Mouse (Mus musculus): ENCODE measurements at regions not wholly inside any gene's neighbourhood (a gene's known extent, or its start where the extent isn't known, plus 50 kb on each side); places are given as distances from the start of the nearest gene placed in this dataset.

DNA sequence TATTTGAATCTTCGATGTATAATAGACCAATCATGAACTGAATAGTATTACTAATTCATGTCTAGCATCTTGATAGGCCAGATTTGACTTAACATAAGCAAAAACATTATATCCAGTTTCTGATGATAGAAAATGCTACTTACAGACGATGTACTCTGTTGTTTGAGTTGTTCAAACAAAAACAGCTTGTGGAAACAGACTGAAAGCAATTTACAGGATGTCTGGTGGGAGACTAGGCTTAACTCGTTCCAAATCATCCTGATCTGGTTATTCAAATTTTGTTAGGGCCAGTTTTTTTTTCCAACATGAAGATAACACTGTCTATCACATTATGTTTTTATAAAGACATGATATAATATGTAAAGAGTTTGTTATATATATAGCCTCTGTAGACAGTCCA lies 369.4 kb upstream of the Igbp1b start:
- TF ChIP-seq EP300 (IDR thresholded peaks at IDR 0.05; ENCODE audit: low read depth) (no peak), CTCF (IDR thresholded peaks at IDR 0.05; ENCODE audit: low read depth) (no peak)
